Mouse (Mus musculus) common myeloid progenitor, adult 5-6 weeks (primary cell): ENCODE results near the gene Gck. TPM values are rescaled to one million over a fixed set of nuclear protein-coding genes. Genes with fewer than 3 reads are reported as not detected.
"Not testable (repeated sequence)": the region's sequence is repeated elsewhere in the genome, so short reads cannot be mapped to it uniquely, and the experiment has no call there.

Experiments used
- ATAC-seq: replicated peaks from 2 replicates; pipeline ENCODE4 v1.8.0; 2016; ENCODE audit warnings: low read depth, mild to moderate bottlenecking, moderate TSS enrichment, inconsistent platforms; ENCODE audit not compliant: poor library complexity, severe bottlenecking
- total RNA-seq: library from RNA; stranded (forward); fragments of 200-1000, 187-1606 nt; gene quantifications from 2 replicates; pipeline ENCODE4 v1.2.3, GENCODE M21; 2017

The Gck gene
- total RNA-seq, 1 experiment from 2014 or later, result not detected

- ATAC-seq, result peak; percentile 83
Measured at GRCm38 (mm10) chr11:5955546-5956276, 5.8 kb upstream of the Gck start, which contains the start of gene Ykt6. Gene Ykt6, plus strand, starts transcription at chr11:5955693.

- ATAC-seq, result peak; percentile 50
Measured at GRCm38 (mm10) chr11:5954965-5955504, 5.2 kb upstream of the Gck start.

- no peak for ATAC-seq
Measured at GRCm38 (mm10) chr11:5954435-5954834, 4.6 kb upstream of the Gck start.

- no peak for ATAC-seq
Measured at GRCm38 (mm10) chr11:5953130-5953765, 3.4 kb upstream of the Gck start.

- no peak for ATAC-seq
Measured at GRCm38 (mm10) chr11:5952501-5952900, 2.6 kb upstream of the Gck start.

GRCm38 (mm10) chr11:5948546-5949250 is 1.2 kb downstream of the Gck start:
- no peak for ATAC-seq

- no peak for ATAC-seq
Measured at GRCm38 (mm10) chr11:5947796-5948195, 2.1 kb downstream of the Gck start.

GRCm38 (mm10) chr11:5945096-5945495 is 4.8 kb downstream of the Gck start:
- no peak for ATAC-seq

GRCm38 (mm10) chr11:5942966-5943365 is 6.9 kb downstream of the Gck start:
- no peak for ATAC-seq

GRCm38 (mm10) chr11:5934531-5934930 is 15.3 kb downstream of the Gck start:
- not testable (repeated sequence) for ATAC-seq

- ATAC-seq, result not testable (repeated sequence)
Measured at GRCm38 (mm10) chr11:5931947-5932346, 17.9 kb downstream of the Gck start.

GRCm38 (mm10) chr11:5930578-5930977 is 19.3 kb downstream of the Gck start:
- no peak for ATAC-seq

- no peak for ATAC-seq
Measured at GRCm38 (mm10) chr11:5926696-5927220, 23.1 kb downstream of the Gck start.

GRCm38 (mm10) chr11:5924699-5925098 is 25.2 kb downstream of the Gck start:
- no peak for ATAC-seq

- peak; percentile 60; the same call in 1 of the 2 replicates for ATAC-seq
Measured at GRCm38 (mm10) chr11:5920323-5920960, 29.4 kb downstream of the Gck start.

- no peak for ATAC-seq
Measured at GRCm38 (mm10) chr11:5919606-5920005, 30.3 kb downstream of the Gck start.

GRCm38 (mm10) chr11:5918111-5918510 is 31.8 kb downstream of the Gck start:
- ATAC-seq, result no peak

GRCm38 (mm10) chr11:5916178-5916548 is 33.7 kb downstream of the Gck start:
- no peak for ATAC-seq

- no peak for ATAC-seq
Measured at GRCm38 (mm10) chr11:5915429-5916177, 34.3 kb downstream of the Gck start.
